In the genomic region with DNA sequence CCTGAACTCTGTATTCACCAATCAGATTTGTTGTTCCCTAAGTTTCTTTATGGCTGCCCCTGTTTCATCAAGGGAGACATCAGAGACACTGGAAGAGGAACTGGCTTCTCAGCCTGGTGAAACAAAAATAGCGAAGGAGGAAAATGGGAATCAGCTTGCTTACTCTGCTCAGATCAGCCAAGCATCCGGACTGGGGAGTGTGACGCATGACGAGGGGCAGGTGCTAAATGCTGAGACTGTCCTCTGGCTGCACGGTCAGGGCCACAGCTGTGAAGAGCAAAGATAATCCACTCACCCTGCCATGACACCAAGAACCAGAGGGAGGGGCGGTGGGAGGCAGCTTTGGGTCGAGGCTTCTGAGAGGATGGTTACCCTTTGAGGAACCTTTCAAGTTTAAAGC, we compare ENCODE assay signal across 13 mouse cellular contexts.
DNase-seq lines count a peak whose midpoint lies in the region; ATAC-seq and TF ChIP-seq lines count a peak whose summit lies in the region.
"Had no signal": no experiment of that assay in that cellular context is flagged by ENCODE, and none has a peak within 500 bp of the region (broad histone marks: within the 10 kb centered on the region; RNA-seq: fewer than 3 reads in every experiment).

No protein-coding gene starts in this region.

- intact Hi-C loops in heart, postnatal 25 days (cut with DNase I), result no loop called here

- no peak overlapping the region for H3K4me3 ChIP-seq in kidney, postnatal 0 days (replicated peaks; ENCODE audit: low read depth, low read length)
- H3K4me3 ChIP-seq in kidney, adult 2 months (ENCODE audit: insufficient read depth, low read depth, low read length), result no peak overlapping the region
- no peak overlapping the region for H3K4me3 ChIP-seq in cerebellum, adult 2 months (replicated peaks; ENCODE audit: insufficient read depth, low read depth, low read length)
- H3K4me3 ChIP-seq: intestine, embryonic 15.5 days; limb, embryonic 12.5 days; myocyte had no signal

- WGBS in kidney, postnatal 0 days, result 18% methylated on average over 7 of the region's 7 CpGs
- 46% methylated on average over 7 of the region's 7 CpGs for WGBS in kidney, adult 2 months
- 76% methylated on average over 7 of the region's 7 CpGs for WGBS in cerebellum, adult 2 months

- TF ChIP-seq POLR2A in kidney, adult 2 months (IDR thresholded peaks at IDR 0.05; ENCODE audit: low read depth, low read length), result no peak
- TF ChIP-seq POLR2A in cerebellum, adult 2 months (IDR thresholded peaks at IDR 0.05; ENCODE audit: borderline replicate concordance, insufficient read depth, low read length), result no peak

- no peak overlapping the region for H3K9ac ChIP-seq in kidney, postnatal 0 days (ENCODE audit: low read depth, low read length)
- H3K9ac ChIP-seq: intestine, embryonic 15.5 days; limb, embryonic 12.5 days had no signal

- TF ChIP-seq CTCF in kidney, postnatal 0 days (IDR thresholded peaks at IDR 0.05; ENCODE audit: low read depth), result no peak
- no peak for TF ChIP-seq CTCF in kidney, adult 2 months (conservative IDR thresholded peaks at IDR 0.05; ENCODE audit: insufficient read depth, insufficient read length, low read depth, low read length)
- no peak for TF ChIP-seq CTCF in cerebellum, adult 2 months (IDR thresholded peaks at IDR 0.05; ENCODE audit: borderline replicate concordance, insufficient read depth, low read depth, low read length)

- 0 out of 2 replicates have a peak, but pooled peaks cover 9% of the 10 kb centered on the region for H3K4me1 ChIP-seq in kidney, postnatal 0 days (replicated peaks; ENCODE audit: insufficient read depth, low read length)
- no peaks in the 10 kb centered on the region for H3K4me1 ChIP-seq in kidney, adult 2 months (ENCODE audit: control insufficient read depth, insufficient read depth, low read length)
- H3K4me1 ChIP-seq in cerebellum, adult 2 months (ENCODE audit: control insufficient read depth, insufficient read depth, low read length), result no peaks in the 10 kb centered on the region; the same call in 1 of the 2 replicates

- ATAC-seq in kidney, postnatal 0 days (replicated peaks; ENCODE audit: low FRiP score, low read depth), result no peak
- ATAC-seq: forebrain, embryonic 16.5 days; intestine, embryonic 15.5 days had no signal

- no peak overlapping the region for H3K4me2 ChIP-seq in kidney, postnatal 0 days (ENCODE audit: low read length)
- H3K4me2 ChIP-seq: intestine, embryonic 15.5 days; limb, embryonic 12.5 days had no signal

- H3K27ac ChIP-seq in kidney, postnatal 0 days, result no peak overlapping the region
- no peak overlapping the region for H3K27ac ChIP-seq in kidney, adult 2 months (ENCODE audit: insufficient read depth, low read depth, low read length)
- no peak overlapping the region for H3K27ac ChIP-seq in cerebellum, adult 2 months (ENCODE audit: insufficient read depth, low read length)
- H3K27ac ChIP-seq: intestine, embryonic 15.5 days; limb, embryonic 12.5 days had no signal

- H3K36me3 ChIP-seq in kidney, postnatal 0 days (ENCODE audit: insufficient read depth, low read length), result no peaks in the 10 kb centered on the region
- H3K36me3 ChIP-seq in kidney, adult 2 months (ENCODE audit: control insufficient read depth, insufficient read depth, low read length), result no peaks in the 10 kb centered on the region
- H3K36me3 ChIP-seq: intestine, embryonic 15.5 days; limb, embryonic 12.5 days had no signal

- peak; percentile 65 for DNase-seq in kidney, postnatal 0 days (ENCODE audit: low spot score)
- no peak for DNase-seq in kidney, adult 2 months
- peak; percentile 49 to 60 for DNase-seq in spleen, postnatal 36 days (ENCODE audit: low spot score in 2 of 2)
- no peak for DNase-seq in spleen, adult 12 weeks (ENCODE audit: low spot score)
- DNase-seq in heart, postnatal 25 days (ENCODE audit: low spot score), result peak; percentile 49
- DNase-seq in cerebellum, adult 2 months, result no peak
- no peak for DNase-seq in adrenal gland, postnatal 14 days
- no peak for DNase-seq in cerebellum, adult 9-11 months
- DNase-seq: cerebellum, postnatal 14 days had no signal

- no peaks in the 10 kb centered on the region for H3K9me3 ChIP-seq in kidney, postnatal 0 days (replicated peaks; ENCODE audit: low read length)
- H3K9me3 ChIP-seq: intestine, embryonic 15.5 days; limb, embryonic 12.5 days had no signal

- H3K27me3 ChIP-seq in kidney, postnatal 0 days (ENCODE audit: insufficient read depth, low read length), result no peaks in the 10 kb centered on the region
- H3K27me3 ChIP-seq in kidney, adult 2 months (replicated peaks; ENCODE audit: control insufficient read depth, insufficient read depth, low read length), result no peaks in the 10 kb centered on the region
- H3K27me3 ChIP-seq in cerebellum, adult 2 months (ENCODE audit: control insufficient read depth, insufficient read depth, low read length), result no peaks in the 10 kb centered on the region

Comparison
In these comparisons a context has a peak if more than half of its experiments do, and no peak if none do; other contexts are left out.
1. DNase-seq: peak in kidney, postnatal 0 days (single experiment), spleen, postnatal 36 days (2 of 2) and heart, postnatal 25 days (single experiment); none in kidney, adult 2 months (single experiment), spleen, adult 12 weeks (single experiment), cerebellum, adult 2 months (0 of 2), adrenal gland, postnatal 14 days (single experiment) and cerebellum, adult 9-11 months (single experiment).